Mouse (Mus musculus): ENCODE results near the gene Apobec2.

Gene Apobec2

GRCm38 (mm10) chr17:48437421-48437911 is 4.7 kb upstream of the Apobec2 start:
- DNase-seq (ENCODE audit: low read depth, low spot score): no peak

GRCm38 (mm10) chr17:48436487-48436886 is 3.8 kb upstream of the Apobec2 start:
- DNase-seq (ENCODE audit: low read depth, low spot score): peak; percentile 48

GRCm38 (mm10) chr17:48434479-48434878 is 1.7 kb upstream of the Apobec2 start:
- peak; percentile 60 for DNase-seq (ENCODE audit: low read depth, low spot score)

- DNase-seq (ENCODE audit: low read depth, low spot score): peak; percentile 85
These were observed 1.1 kb upstream of the Apobec2 start for GRCm38 (mm10) chr17:48433689-48434330.

GRCm38 (mm10) chr17:48433006-48433655 is 401 bp upstream of the Apobec2 start:
- peak; percentile 68 for DNase-seq (ENCODE audit: low read depth, low spot score)

- DNase-seq (ENCODE audit: low read depth, low spot score): no peak
These were observed 1.7 kb downstream of the Apobec2 start for GRCm38 (mm10) chr17:48431054-48431453.

GRCm38 (mm10) chr17:48430394-48430793 is 2.3 kb downstream of the Apobec2 start:
- DNase-seq (ENCODE audit: low read depth, low spot score): no peak

- DNase-seq (ENCODE audit: low read depth, low spot score): no peak
These were observed 4.7 kb downstream of the Apobec2 start for GRCm38 (mm10) chr17:48427852-48428530.

- peak; percentile 79 for DNase-seq (ENCODE audit: low read depth, low spot score)
These were observed 5.6 kb downstream of the Apobec2 start for GRCm38 (mm10) chr17:48426991-48427750.

GRCm38 (mm10) chr17:48425823-48426612 is 6.7 kb downstream of the Apobec2 start:
- no peak for DNase-seq (ENCODE audit: low read depth, low spot score)

- no peak for DNase-seq (ENCODE audit: low read depth, low spot score)
These were observed 8.5 kb downstream of the Apobec2 start for GRCm38 (mm10) chr17:48424237-48424636.

- DNase-seq (ENCODE audit: low read depth, low spot score): no peak
These were observed 13.2 kb downstream of the Apobec2 start for GRCm38 (mm10) chr17:48419571-48419970.

GRCm38 (mm10) chr17:48418781-48419180 is 13.9 kb downstream of the Apobec2 start:
- no peak for DNase-seq (ENCODE audit: low read depth, low spot score)

GRCm38 (mm10) chr17:48418174-48418573 is 14.6 kb downstream of the Apobec2 start:
- DNase-seq (ENCODE audit: low read depth, low spot score): no peak

- no peak for DNase-seq (ENCODE audit: low read depth, low spot score)
These were observed 15.2 kb downstream of the Apobec2 start for GRCm38 (mm10) chr17:48417521-48417920.

GRCm38 (mm10) chr17:48416425-48417195 is 16.1 kb downstream of the Apobec2 start:
- DNase-seq (ENCODE audit: low read depth, low spot score): peak; percentile 93

- no peak for DNase-seq (ENCODE audit: low read depth, low spot score)
These were observed 16.7 kb downstream of the Apobec2 start for GRCm38 (mm10) chr17:48416011-48416410.

GRCm38 (mm10) chr17:48411241-48411640 is 21.5 kb downstream of the Apobec2 start:
- DNase-seq (ENCODE audit: low read depth, low spot score): no peak

GRCm38 (mm10) chr17:48410299-48410785 is 22.4 kb downstream of the Apobec2 start:
- peak; percentile 75 for DNase-seq (ENCODE audit: low read depth, low spot score)

Data from ZHBTc4 (cell line).